Mouse (Mus musculus) c-Kit-positive CD71-positive TER-119-negative erythroid progenitor cells, embryonic 14.5 days (primary cell): ENCODE results near the gene Cenpj.

Experiments used
- DNase-seq: peaks from one replicate; pipeline ENCODE4 v3.0.0-alpha.2; 2013; ENCODE audit warnings: low read depth

Gene Cenpj

DNA sequence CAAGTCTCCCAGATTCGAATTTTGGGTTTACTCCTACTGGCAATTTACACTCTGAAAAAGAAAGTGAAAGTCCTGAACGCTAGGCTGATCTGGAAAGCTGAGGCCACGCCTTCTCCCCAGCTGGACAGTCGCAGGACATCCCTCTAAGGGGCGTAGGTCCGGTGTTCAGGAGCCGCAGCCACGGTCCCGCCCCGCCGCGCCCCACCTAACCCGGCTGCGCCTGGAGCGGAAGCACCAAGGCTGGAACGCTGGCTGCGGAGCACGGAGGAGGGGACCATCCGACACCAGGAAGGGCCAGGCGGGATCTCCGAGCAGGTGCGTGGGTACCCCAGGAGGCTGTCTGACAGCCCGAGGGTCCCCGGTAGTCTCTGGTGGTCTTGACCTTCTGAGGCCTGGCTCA is at the start of gene Cenpj, which contains the start of gene Parp4:
Cenpj (minus strand) TSS at position 10 of the 400 bp plus-strand sequence.
Parp4 (plus strand) TSS at position 204 of the 400 bp plus-strand sequence.
- DNase-seq, result peak; percentile 82

DNA sequence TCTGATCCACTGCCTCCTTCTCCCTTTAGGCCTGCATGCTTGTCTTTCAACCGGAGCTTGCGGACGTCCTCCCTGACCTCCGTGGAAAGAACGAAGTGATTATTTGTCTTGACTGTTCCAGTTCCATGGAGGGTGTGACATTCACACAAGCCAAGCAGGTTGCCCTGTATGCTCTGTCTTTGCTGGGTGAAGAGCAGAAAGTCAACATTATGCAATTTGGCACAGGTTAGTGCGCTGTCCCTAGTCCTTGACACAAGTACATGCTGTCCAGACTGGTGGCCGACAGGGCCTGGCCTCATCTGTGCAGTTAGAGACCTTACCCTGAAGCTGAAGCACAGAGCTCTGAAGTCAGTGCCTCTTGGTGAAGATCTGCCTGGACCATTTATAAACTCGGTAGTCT is 45.2 kb upstream of the Cenpj start:
- DNase-seq, result no peak

DNA sequence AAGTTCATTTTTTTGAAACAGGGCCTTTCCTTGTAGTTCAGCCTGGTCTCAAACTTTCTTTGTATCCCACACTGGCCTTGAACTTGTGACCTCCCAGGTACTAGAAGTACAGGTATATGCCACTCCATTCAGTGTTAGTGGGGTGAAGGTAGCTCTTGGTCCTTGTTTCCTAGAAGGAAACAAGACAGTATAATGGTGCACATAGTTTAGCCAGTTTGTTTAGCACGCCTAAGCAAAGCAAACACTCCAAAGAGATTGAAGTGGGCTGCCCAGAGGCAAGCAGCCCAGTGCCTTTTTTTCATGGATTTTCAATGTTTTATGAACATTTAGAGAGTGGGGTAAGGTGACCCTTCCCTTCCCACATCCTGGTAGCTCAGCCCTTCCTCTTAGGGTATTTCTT is 42.2 kb upstream of the Cenpj start:
- no peak for DNase-seq

DNA sequence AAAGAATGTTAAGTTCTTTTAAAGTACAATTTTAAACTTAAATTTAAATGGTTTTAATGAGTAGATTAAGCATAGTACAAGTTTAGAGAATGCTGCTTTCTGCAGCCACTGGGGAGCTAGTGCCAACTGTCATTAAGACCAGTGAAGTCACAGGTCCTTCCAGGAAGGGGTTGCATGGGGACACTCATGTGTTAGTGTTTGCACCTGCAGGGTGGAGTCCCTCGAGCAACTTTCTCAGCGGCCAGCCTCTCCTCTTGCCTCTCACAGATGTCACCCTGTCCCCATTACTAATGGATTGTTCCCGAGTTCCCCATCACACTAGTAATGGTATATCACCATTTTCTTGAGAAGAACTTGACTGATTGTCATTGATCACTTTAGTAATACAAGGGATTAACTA is 38.0 kb upstream of the Cenpj start:
- no peak for DNase-seq

DNA sequence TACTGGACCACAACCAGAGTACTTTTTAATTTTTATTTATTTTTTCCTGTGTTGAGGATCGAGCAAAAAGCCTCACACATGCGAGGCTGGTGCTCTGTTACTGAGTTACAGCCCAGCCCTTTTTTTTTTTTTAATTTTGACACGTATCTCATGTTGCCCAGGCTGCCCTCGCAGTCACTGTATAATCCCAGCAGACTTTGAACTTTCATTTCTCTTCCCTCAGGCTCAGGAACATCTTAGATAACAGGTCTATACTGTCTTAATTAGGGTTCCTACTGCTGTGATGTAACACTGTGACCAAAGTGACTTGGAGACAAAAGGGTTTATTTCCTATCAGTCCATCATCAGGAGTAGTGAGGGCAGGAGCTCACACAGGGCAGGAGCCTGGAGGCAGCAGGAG is 29.9 kb upstream of the Cenpj start:
- no peak for DNase-seq

DNA sequence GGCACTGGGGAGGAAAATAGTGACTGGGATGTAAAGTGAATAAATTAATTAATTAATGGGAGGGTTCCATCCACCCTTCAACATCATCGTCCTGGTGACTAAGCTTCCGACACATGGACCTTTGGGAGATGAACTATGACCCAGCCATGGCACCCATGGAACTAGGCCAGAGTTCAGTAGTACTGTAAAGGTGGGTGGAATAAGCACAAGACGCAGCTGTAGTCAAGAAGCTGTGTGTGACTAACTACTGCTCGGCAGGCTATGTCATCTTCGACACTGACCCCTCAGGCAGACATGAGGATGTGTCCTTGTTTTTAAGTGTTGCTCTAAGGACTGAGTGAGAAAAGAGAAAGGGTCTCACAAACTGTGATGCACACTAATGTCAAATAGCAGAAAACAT is 29.2 kb upstream of the Cenpj start:
- DNase-seq, result no peak

DNA sequence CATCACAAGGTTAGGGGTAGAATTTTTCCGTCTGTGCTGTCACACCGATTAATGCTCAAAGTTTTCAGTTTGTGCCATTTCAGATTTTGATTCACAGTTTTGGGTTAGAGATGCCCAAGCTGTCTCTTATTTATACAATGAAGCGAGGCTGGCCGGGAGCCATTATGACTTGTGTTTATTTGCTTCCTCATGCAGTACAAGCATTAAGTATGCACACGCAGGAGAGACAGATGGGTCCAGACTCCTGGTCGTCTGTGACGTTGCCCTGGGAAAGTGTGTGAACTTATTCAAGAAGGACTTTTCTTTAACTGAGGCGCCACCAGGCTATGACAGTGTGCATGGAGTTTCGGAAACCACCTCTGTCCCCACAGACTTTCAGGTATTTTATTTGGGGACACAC is 26.8 kb upstream of the Cenpj start:
- no peak for DNase-seq

DNA sequence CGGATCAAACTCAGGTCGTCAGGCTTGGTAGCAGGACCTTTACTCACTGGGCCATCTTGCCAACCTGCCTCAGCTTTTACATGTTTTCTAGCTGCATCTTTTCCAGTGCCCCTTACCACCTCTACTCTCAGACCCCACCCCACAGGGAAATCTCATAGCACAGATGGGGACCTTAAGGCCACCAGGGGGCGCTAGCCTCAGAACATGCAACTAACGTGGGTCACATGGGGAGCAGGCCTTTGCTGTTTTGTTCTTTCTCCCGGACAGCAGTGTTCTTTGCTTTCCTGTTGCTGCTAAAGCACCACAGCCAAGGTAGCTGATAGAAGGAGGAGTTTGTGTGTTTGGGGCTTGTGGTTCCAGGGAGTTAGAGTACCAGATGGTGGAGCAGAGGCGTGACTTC is 23.5 kb upstream of the Cenpj start:
- DNase-seq, result peak; percentile 33

DNA sequence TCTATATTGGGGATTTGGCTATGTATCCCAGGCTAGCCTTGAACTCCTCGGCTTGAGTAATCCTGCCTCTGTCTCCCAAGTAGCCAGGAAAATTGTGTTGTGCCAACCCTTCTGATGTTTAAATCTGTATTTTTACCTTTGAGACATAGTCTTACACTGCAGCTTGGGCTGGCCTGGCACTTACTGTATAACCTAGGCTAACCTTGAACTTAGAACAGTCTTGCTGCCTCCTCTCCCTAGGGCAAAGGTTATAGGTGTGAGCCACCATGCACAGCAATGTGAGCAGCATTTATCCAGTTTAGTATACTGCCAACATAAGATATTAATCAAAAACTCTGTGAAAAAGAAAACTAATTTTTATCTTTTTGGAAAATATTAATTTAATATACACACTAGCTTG is 19.6 kb upstream of the Cenpj start:
- DNase-seq, result no peak

DNA sequence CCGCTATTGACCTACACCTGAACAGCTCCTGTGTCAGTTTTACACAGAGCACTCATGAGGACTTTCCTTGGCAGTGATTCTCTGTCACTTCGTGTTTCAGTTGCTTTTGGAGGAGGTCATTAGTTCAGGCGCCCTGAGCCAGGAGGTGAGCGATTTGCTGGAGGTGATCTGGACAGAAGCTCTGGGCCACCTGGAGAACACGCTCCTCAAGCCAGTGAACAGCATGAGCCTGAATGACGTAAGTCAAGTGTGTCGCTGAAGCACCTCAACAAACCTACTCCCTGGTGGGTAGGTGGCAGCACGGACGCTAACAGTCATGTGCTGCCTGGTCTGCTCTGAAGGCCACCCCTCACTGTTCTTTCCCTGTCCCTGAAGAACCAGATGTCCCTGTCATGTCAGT is 17.0 kb upstream of the Cenpj start:
- no peak for DNase-seq

DNA sequence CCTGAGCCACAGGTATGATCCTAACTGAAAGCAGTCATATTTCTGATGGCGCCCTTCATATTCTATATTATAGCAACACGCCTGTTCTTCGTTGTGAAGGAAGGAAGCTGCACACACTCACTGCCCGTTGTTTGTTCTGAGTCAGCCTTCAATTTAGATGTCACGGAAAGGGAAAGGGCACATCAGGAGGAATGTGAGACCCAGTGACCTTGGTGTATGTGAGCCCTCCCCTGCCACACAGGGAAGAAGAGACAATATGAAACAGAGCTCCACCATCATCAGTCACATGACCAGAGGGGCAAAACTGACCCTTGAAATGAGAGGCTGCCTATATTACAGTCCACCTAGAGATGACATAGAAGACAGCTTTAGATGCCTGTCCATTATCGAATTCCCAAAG is 7.1 kb upstream of the Cenpj start:
- DNase-seq, result no peak

DNA sequence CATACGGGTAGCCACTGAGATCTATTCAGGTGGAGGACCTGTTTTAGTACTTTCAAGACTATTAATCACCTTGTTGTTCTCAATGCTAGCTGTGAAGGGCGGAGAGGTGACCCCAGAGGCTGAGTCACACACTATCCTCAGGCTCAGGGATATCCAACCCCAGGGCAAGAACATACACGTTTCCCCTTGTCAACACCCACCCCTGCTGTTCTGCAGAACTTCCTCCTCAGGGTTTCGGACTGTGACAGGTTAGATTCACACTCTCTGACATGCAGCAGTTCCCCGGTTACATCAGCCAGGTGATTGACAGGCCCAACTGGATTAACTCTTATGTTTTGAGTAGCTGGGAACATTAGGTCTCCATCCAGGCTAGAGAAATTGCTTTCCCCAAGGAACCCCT is 5.9 kb upstream of the Cenpj start:
- DNase-seq, result no peak

DNA sequence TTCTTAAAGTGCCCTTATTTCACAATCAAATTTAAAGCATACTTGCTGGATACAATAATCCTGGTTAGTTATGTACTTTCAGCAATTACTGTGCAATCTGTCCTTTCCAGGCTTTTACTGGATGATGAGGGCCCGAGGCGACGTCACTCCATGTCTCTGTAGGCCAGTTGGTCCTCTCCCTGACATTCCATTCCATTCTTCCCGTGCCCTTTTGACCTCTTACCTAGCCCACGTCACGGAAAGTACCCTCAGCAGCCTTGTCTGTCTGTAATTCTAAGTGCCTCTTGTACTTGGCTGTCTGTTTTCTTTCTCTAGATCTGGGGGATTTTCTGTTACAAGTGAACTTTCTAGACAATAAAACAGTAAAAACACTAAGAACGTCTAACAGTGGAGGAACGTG is 3.8 kb upstream of the Cenpj start:
- DNase-seq, result no peak

DNA sequence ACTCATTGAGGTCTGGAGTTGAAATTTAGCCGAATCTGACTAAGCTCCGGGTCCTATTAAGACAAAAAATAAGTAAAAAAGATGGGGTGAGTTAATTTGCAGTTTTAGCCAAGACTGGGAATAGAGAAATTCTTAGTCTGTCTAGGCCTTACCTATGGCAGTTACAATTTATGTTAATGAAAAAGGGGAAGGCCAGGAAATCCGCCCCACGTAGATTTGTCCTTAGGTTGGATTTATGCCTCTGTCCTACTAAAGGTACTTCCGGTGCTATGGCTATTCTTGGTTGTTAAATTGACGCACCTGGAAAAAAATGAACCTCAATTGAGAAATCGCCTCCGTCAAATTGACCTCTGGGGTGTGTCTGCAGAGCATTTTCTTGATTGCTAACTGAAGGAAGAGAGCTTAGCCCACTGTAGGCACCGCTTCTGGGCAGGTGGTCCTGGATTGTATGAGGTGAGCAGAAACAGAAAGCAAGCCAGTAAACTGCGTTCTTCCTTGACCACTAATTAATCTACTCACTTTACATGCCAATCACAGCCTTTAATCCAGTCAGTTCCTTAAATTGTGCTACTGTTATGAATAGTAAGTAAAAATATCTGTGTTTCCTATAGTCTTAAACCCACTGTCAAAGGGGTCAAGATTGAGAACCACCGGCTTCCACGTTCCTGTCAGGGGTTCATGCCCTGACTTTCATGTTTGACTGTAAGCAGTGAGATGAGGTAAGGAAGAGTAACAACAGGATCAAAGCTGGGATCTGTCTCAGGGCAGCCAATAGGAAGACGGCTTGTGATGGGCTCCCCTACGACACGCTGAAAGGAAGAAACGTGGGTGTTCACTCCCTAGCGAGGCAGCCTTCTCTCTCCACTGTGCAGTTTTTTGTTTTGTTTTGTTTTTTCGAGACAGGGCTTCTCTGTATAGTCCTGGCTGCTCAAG is 1.0 kb upstream of the Cenpj start:
- DNase-seq, result no peak

DNA sequence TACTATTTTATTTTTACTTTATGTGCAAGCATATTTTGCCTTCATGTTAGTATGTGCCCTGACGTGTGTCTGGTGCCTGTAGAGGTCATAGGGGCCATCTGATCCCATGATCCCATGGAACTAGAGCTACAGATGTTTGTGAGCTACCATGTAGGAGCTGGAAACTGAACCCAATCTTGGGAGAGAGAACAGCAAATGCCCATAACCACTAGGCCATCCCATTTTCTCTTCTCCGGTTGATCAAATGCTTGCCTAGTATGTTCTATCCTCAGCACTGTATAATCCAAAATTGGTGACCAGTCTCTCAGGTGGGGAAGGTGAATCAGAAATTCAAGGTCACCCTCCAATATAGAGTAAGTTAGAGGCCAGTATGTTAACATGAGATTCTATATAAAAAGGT is 2.7 kb downstream of the Cenpj start:
- no peak for DNase-seq

DNA sequence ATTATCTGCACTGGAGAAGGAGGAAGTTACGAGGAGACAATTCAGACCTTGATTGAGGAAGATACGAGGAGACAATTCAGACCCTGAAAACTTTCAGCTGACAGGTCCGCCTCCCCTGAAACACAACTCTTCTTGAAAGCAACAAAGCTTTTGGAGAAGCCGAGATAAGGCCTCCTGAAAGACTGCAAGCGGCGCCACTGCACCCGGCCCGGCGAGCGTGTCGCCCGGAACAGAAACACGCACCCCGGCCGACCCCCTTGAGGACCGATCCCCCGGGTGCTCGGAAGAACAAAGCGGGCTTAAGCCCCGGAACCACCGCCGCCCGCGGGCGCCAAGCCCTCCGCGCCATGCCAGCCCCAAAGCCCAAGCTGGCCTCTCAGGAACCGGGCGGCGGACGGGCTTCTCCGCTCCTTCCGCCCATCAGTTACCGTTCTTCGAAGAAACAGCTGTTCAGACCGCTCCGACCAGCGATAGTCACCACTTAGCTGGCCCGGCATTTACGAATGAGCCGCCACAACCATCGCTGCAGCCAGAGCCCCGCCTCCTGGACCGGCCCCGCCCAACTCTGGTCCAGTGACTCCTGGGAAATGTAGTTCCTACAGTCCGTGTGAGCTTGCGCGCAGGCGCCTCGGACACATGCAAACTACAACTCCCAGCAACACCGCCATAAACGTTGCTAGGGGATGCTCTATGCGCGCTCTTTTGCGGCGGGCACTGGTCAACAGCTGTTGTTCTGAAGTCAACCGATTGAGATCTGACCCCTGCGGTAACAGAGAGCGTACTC is 3.7 kb downstream of the Cenpj start:
- DNase-seq, result peak; percentile 91

DNA sequence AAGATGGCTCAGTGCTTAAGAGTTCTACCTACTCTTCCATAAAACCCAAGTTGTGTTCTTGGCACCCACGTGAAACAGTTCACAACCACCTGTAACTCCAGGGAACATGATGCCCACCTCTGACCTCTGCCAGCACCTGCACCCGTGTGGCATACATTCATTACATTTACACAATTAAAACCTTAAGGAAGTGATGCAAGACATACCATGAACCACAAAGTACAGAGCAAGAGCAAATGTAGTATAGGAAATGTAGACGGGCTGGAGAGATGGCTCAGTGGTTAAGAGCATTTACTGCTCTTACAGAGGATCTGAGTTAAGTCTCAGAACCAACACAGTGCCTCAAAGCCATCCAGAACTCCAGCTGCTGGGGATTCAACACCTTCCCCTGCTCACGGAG is 6.2 kb downstream of the Cenpj start:
- DNase-seq, result no peak

DNA sequence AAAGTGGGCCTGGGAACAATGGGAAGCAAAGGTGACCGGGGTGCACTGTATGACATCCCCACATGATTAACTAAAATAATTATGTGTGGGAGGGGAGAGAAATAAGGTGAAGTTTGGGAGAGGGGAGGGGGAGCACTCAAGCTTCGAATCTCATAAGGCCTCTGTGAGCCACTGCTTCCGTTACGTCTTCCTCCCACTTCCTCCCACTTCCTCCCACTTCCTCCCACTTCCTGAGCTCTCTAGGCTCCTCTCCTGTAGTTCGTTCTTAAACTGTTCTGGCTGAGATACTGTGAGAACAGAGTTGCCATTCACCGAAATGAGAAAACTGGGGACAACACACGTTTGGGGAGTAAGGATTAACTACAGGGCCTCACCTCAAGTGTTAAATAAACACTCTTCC is 7.7 kb downstream of the Cenpj start:
- DNase-seq, result no peak

DNA sequence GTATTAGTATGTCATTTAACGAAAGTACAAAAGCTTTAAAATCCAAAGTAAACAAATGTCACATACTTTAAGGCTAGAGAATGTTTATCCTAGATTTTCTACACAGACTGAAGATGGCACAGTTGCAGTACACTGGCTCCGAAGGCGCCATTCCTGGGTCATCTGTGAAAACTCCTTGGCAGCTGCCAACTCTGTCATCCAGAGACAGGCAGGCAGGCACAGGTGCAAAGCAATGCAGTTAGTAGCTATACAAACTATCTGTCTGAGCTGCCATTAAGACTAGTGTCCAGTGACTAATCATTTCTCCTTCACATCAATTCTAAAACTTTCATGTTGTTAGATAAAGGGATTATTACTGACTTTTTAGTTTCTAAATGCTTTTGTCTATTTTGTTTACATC is 16.1 kb downstream of the Cenpj start:
- DNase-seq, result no peak

DNA sequence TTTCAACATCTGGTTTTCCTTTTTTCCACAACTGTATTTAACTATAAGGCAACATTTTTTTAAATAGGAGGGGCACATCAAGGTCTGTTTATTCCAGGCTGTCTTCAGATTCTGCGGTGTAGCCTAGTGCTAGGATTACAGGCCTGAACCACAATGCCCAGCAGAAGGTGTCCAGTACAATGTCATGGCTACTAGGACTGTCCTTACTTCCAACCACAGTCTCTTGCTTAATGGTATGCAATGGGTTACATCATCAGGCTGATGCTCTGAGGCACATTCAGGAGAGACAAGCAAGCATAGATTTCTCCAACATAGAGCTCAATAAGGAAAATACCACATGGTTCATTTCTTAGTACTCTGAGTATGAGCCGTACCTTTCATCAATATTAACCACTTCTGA is 20.5 kb downstream of the Cenpj start:
- DNase-seq, result no peak

DNA sequence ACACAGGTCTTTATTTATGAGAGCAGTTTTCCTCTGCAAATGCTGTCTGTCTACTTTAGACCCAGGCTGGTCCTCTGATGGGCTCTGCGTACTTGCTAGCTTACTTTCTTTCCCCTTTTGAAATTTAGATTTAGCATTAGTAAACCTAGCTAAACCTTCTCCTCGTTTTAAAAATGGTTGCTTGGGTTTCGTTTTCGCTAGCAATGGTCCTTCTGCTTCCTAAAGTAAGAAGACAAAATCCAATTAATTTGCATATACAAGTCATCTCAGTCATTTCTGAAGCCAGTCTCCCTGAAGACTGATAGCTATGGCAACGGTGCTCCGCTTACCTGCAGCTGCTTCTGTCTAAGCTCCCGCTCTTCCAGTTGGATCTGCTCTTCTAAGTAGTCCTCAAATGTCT is 21.9 kb downstream of the Cenpj start:
- no peak for DNase-seq

DNA sequence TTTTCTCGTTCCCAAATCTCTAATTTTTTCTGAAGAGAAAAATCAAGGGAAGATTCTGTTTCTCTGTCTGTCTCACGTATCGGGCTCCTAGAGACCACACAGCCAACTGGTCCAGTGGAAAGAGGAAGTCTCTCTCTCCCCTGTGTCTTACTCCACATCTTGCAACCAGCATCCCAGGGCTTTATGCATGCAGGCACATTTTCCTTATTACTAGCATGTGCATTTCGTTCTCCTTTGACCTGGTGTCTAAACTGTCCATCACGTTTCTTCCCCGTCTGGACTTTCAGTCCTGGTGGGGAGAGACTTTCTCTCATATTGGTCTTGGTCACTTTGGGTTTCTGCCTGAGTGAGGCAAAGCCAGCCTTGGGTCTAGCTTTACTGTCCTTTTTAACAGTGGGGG is 22.3 kb downstream of the Cenpj start:
- no peak for DNase-seq

DNA sequence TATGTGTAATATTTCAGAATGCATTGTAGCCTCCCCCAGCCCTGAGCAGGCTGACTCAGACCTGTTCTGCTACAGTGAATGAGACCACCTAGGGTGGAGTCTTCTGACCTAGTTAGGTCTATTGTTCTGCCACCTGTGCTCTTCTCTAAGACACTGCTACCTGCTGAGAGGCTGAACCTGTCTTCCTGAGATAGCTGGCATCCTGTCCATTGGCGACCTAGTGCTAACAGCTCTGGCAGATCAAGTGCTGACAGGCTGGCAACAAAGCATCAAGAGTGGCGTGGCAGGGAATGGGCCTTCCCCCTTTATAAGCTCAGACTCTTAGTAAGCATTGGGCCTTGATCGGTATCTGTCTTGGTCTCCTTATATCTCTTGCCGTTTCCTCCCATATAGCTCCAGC is 24.3 kb downstream of the Cenpj start:
- no peak for DNase-seq
